Mouse (Mus musculus): Measurements from ENCODE around the gene Sardh. TPM values are rescaled to one million over a fixed set of nuclear protein-coding genes. Genes with fewer than 3 reads are reported as not detected.

The Sardh gene
- polyA plus RNA-seq, 1 experiment from 2014 or later: 19.8 TPM

DNA sequence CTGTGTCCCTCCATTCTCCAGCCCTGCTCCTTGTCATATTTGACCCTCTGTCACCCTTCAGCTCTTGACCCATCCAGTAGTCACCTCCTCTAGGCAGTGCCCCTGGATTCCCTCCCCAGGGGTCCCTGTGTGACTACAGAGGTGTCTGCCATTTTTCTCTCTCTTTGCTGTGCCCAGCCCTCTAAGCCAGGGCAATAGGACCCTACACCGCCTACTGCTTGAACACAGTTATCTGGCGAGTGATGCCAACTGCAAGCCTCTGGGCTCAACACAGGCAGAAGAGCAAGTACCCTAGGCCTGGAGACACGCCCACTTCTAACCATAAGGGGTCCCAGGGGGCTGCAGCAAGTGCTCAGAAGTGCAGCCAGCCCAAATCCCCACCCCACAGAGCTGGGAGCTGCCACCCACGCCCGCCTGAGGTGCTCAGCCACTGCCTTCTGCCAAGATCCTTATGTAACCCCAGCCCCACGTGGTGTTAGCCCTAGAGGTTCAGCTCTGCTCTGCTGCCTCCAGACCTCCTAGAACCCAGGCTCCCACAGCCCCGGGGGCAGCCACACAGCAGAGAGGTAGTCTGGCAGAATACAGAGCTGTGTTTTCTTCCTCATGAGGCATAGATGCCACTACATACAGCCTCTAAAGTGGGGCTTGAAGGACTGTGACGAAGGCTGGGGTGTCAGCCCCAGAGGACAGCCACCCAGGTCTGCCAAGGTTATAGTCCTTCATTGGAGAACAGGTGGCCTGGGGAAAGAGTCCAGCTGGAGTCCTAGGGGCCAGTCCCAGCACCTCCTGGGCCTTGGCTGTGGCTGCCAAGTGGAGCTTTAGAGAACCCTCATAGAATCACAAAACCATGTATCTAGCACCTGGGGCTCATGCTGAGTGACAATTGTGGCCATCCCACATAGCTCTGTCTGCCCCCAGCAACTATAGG, 35.9 kb downstream of the Sardh start:
- WGBS: 73% methylated on average over 8 of the region's 8 CpGs
- no peak overlapping the region for H3K27ac ChIP-seq (ENCODE audit: low read length)
- ATAC-seq (ENCODE audit: insufficient read depth, low FRiP score): no peak
- no peaks in the 10 kb centered on the region for H3K27me3 ChIP-seq (ENCODE audit: control insufficient read depth, insufficient read depth, low read length)
- H3K9ac ChIP-seq (ENCODE audit: low read length): no peak overlapping the region
- H3K4me2 ChIP-seq (ENCODE audit: low read depth, low read length): no peak overlapping the region
- no peaks in the 10 kb centered on the region for H3K9me3 ChIP-seq (replicated peaks; ENCODE audit: control insufficient read depth, low read length)
- no peak overlapping the region for H3K4me3 ChIP-seq (replicated peaks; ENCODE audit: low read length)
- no peaks in the 10 kb centered on the region for H3K4me1 ChIP-seq (ENCODE audit: control insufficient read depth, insufficient read depth, low read length)
- H3K36me3 ChIP-seq (ENCODE audit: control insufficient read depth, insufficient read depth, low read length): no peaks in the 10 kb centered on the region

DNA sequence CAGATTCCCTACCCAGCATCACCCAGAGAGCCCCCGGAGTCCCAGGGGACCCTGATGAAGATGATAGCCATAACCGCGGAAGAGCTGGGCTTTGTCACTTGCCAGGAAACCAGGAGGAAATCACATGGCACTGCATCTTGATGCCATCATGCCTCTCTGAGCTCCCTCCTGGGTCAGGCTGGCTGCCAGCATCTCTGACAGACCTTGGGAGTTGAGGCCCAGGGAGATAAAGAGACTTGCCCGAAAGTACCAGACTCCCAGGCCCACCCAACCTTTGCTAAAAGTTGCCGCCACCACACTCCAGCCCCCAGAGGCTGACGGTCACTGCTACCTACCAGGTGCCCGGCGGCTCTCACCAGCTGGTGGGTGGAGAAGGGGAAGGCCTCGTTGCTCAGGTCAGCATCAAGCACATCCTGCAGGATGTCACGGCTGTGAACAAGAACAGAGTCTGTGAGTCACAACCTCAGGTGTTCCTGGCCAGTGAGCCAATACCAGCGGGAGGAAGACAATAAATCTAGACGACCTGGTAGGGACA, 37.4 kb downstream of the Sardh start:
- Histone ChIP-seq H3K4me1 (ENCODE audit: control insufficient read depth, insufficient read depth, low read length) (peaks cover 9% of the 10 kb centered on the region), H3K27ac (ENCODE audit: low read length) (no peak overlapping the region), H3K9ac (ENCODE audit: low read length) (no peak overlapping the region), H3K4me3 (replicated peaks; ENCODE audit: low read length) (no peak overlapping the region), H3K27me3 (ENCODE audit: control insufficient read depth, insufficient read depth, low read length) (no peaks in the 10 kb centered on the region), H3K36me3 (ENCODE audit: control insufficient read depth, insufficient read depth, low read length) (no peaks in the 10 kb centered on the region), H3K4me2 (ENCODE audit: low read depth, low read length) (no peak overlapping the region), H3K9me3 (replicated peaks; ENCODE audit: control insufficient read depth, low read length) (no peaks in the 10 kb centered on the region)
- WGBS: 78% methylated on average over 12 of the region's 12 CpGs
- ATAC-seq (ENCODE audit: insufficient read depth, low FRiP score): no peak

DNA sequence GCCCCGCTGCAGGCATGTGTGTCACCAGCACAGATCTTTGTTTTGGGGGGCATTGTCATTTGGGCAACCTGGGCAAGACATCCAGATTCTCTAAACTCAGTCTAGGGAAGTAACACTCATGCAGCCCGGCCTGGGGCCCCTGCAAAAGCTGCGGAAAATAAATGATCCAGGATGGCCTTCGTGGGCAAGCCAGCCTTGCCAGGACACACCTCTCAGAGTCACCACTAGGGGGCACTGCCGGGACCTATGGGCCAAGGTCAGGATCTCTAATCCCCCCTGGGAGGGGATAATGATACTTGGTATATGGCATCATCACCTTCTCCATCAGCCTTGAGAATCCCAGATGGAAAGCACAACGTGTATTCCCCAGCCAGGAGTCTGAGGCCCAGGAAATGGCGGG, 37.9 kb downstream of the Sardh start:
- Histone ChIP-seq H3K9ac (ENCODE audit: low read length) (no peak overlapping the region), H3K9me3 (replicated peaks; ENCODE audit: control insufficient read depth, low read length) (no peaks in the 10 kb centered on the region), H3K27me3 (ENCODE audit: control insufficient read depth, insufficient read depth, low read length) (no peaks in the 10 kb centered on the region), H3K36me3 (ENCODE audit: control insufficient read depth, insufficient read depth, low read length) (no peaks in the 10 kb centered on the region), H3K4me2 (ENCODE audit: low read depth, low read length) (no peak overlapping the region), H3K27ac (ENCODE audit: low read length) (no peak overlapping the region), H3K4me3 (replicated peaks; ENCODE audit: low read length) (no peak overlapping the region), H3K4me1 (ENCODE audit: control insufficient read depth, insufficient read depth, low read length) (peaks cover 9% of the 10 kb centered on the region)
- WGBS: 49% methylated on average over 7 of the region's 7 CpGs
- no peak for ATAC-seq (ENCODE audit: insufficient read depth, low FRiP score)

DNA sequence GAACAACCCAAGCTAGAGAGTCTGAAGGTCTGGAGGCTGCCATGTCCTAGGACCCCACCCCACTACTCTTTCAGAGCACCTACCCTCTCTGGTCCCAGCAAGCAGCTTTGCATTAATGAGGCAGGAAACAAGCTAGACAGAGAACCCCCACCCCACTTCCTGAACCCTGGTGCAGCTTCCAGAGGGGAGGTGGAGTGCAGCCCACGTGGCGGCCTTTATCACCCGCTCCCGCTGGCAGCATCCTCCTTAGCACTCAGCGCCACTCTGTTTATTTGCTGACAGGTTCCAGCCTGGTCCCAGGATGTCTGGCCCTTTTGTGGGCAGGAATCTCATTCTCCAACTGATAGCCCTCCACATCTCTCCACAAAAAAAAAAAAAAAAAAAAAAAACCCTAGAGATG, 38.3 kb downstream of the Sardh start:
- 41% methylated on average over 5 of the region's 5 CpGs for WGBS
- Histone ChIP-seq H3K27me3 (ENCODE audit: control insufficient read depth, insufficient read depth, low read length) (no peaks in the 10 kb centered on the region), H3K36me3 (ENCODE audit: control insufficient read depth, insufficient read depth, low read length) (no peaks in the 10 kb centered on the region), H3K27ac (ENCODE audit: low read length) (no peak overlapping the region), H3K4me3 (replicated peaks; ENCODE audit: low read length) (no peak overlapping the region), H3K4me2 (ENCODE audit: low read depth, low read length) (no peak overlapping the region), H3K9me3 (replicated peaks; ENCODE audit: control insufficient read depth, low read length) (no peaks in the 10 kb centered on the region), H3K4me1 (ENCODE audit: control insufficient read depth, insufficient read depth, low read length) (peaks cover 9% of the 10 kb centered on the region), H3K9ac (ENCODE audit: low read length) (no peak overlapping the region)
- no peak for ATAC-seq (ENCODE audit: insufficient read depth, low FRiP score)

DNA sequence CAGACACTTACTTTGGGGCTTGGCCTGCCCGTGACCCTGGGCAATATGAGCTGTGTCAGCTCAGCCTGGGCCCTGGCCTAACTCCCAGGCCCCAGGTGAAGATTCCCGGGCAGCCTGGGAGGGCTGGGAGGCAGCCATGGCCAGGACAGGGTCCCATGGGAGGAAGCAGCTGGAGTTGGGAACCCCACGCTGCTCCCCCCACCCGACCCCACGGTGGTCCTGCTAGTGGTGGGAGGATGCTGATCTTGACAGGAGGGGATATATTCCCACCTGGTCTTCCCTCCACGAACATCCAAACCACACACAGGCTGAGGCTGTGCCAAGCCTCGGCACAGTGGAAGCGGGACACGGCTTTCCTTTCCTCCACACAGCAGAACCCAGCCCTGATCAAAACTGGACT, 38.8 kb downstream of the Sardh start:
- H3K27me3 ChIP-seq (ENCODE audit: control insufficient read depth, insufficient read depth, low read length): no peaks in the 10 kb centered on the region
- no peaks in the 10 kb centered on the region for H3K9me3 ChIP-seq (replicated peaks; ENCODE audit: control insufficient read depth, low read length)
- ATAC-seq (ENCODE audit: insufficient read depth, low FRiP score): no peak
- peaks cover 9% of the 10 kb centered on the region for H3K4me1 ChIP-seq (ENCODE audit: control insufficient read depth, insufficient read depth, low read length)
- no peak overlapping the region for H3K9ac ChIP-seq (ENCODE audit: low read length)
- no peak overlapping the region for H3K27ac ChIP-seq (ENCODE audit: low read length)
- H3K4me2 ChIP-seq (ENCODE audit: low read depth, low read length): no peak overlapping the region
- WGBS: 59% methylated on average over 9 of the region's 9 CpGs
- H3K36me3 ChIP-seq (ENCODE audit: control insufficient read depth, insufficient read depth, low read length): no peaks in the 10 kb centered on the region
- no peak overlapping the region for H3K4me3 ChIP-seq (replicated peaks; ENCODE audit: low read length)

DNA sequence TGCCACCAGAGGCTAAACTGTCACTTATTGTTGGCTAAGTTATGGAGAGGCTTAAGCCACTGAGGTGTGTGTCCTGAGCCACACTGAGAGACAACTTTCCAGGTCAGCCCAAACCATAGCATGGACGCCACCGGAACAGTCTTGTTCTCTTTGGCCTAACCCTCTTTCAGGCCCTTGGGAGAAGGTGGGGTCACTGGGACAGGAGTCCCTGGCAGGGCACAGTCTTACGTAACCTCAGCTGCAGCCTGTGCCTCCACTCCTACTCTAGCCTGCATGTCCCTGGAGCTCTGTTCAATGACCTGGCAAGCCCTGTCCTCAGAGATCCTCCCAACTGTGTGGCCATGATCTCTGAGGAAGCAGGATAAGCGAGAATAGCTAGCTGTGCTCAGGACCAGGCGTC, 41.0 kb downstream of the Sardh start:
- H3K4me1 ChIP-seq (ENCODE audit: control insufficient read depth, insufficient read depth, low read length): peaks cover 9% of the 10 kb centered on the region
- ATAC-seq (ENCODE audit: insufficient read depth, low FRiP score): no peak
- no peaks in the 10 kb centered on the region for H3K27me3 ChIP-seq (ENCODE audit: control insufficient read depth, insufficient read depth, low read length)
- peak overlapping the region; percentile 5; the same call in 1 of the 2 replicates for H3K27ac ChIP-seq (ENCODE audit: low read length)
- H3K4me3 ChIP-seq (replicated peaks; ENCODE audit: low read length): no peak overlapping the region
- H3K4me2 ChIP-seq (ENCODE audit: low read depth, low read length): no peak overlapping the region
- H3K9ac ChIP-seq (ENCODE audit: low read length): no peak overlapping the region
- no peaks in the 10 kb centered on the region for H3K9me3 ChIP-seq (replicated peaks; ENCODE audit: control insufficient read depth, low read length)
- no peaks in the 10 kb centered on the region for H3K36me3 ChIP-seq (ENCODE audit: control insufficient read depth, insufficient read depth, low read length)
- WGBS: 97% methylated on average over 5 of the region's 5 CpGs

DNA sequence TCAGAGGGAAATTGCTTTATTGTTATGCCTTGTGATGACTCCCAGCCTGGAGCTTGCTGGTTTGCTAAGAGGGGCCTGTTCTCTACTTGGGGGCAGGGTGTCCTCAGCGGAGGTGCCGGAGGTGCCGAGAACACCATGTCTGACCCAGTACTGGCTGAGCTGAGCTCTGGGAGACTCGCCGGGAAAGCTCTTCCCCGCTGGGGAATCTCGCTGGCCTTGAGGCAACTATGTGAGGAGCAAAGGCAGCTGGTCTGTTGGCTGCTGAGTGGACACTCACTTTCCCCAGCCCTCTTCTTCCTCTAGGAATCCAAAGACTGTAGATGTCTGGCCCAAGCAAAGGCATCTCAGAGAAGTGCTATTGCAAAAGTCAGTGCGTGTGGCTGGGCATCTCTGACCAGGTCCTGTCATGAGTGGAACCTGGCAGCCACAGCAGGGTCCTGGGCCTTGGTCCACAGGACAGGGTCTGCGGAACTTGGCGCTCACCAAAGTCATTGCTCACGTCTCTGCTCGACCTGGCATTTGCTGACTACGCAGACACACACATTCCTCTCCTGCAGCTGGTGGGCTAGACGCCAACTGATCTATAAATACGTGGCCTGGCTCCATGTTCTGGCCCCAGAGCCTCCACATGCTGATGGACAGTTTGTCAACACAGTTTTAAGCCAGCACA, 41.9 kb downstream of the Sardh start:
- H3K4me3 ChIP-seq (replicated peaks; ENCODE audit: low read length): no peak overlapping the region
- H3K36me3 ChIP-seq (ENCODE audit: control insufficient read depth, insufficient read depth, low read length): no peaks in the 10 kb centered on the region
- peak; percentile 20 for ATAC-seq (ENCODE audit: insufficient read depth, low FRiP score)
- peaks cover 9% of the 10 kb centered on the region for H3K4me1 ChIP-seq (ENCODE audit: control insufficient read depth, insufficient read depth, low read length)
- no peaks in the 10 kb centered on the region for H3K9me3 ChIP-seq (replicated peaks; ENCODE audit: control insufficient read depth, low read length)
- no peak overlapping the region for H3K4me2 ChIP-seq (ENCODE audit: low read depth, low read length)
- no peaks in the 10 kb centered on the region for H3K27me3 ChIP-seq (ENCODE audit: control insufficient read depth, insufficient read depth, low read length)
- 60% methylated on average over 15 of the region's 15 CpGs for whole genome bisulfite sequencing
- H3K9ac ChIP-seq (ENCODE audit: low read length): no peak overlapping the region
- peak overlapping the region; percentile 53 for H3K27ac ChIP-seq (ENCODE audit: low read length)

DNA sequence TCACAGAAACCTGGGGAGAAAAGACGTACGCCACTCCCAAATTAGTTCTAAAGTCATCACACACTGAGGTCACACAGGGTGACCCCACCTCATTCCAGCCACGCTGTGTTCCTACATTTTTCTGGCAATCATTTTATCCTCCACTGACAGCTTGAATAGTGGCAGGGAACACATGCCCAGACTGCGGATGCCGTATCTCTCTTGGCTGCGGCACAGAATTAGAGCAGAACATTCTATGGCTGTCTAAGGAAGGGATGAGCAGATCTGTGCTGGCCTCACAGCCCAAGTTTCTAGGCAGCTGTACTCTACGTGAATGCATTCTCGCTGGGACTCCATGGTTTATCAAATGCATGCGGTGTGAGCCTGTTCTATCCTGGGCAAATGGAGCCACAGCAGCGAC, 42.5 kb downstream of the Sardh start:
- H3K27me3 ChIP-seq (ENCODE audit: control insufficient read depth, insufficient read depth, low read length): no peaks in the 10 kb centered on the region
- H3K36me3 ChIP-seq (ENCODE audit: control insufficient read depth, insufficient read depth, low read length): no peaks in the 10 kb centered on the region
- no peak overlapping the region for H3K4me2 ChIP-seq (ENCODE audit: low read depth, low read length)
- peaks cover 9% of the 10 kb centered on the region for H3K4me1 ChIP-seq (ENCODE audit: control insufficient read depth, insufficient read depth, low read length)
- WGBS: 60% methylated on average over 10 of the region's 10 CpGs
- no peak for ATAC-seq (ENCODE audit: insufficient read depth, low FRiP score)
- H3K27ac ChIP-seq (ENCODE audit: low read length): peak overlapping the region; percentile 53
- no peak overlapping the region for H3K4me3 ChIP-seq (replicated peaks; ENCODE audit: low read length)
- no peaks in the 10 kb centered on the region for H3K9me3 ChIP-seq (replicated peaks; ENCODE audit: control insufficient read depth, low read length)
- H3K9ac ChIP-seq (ENCODE audit: low read length): no peak overlapping the region

DNA sequence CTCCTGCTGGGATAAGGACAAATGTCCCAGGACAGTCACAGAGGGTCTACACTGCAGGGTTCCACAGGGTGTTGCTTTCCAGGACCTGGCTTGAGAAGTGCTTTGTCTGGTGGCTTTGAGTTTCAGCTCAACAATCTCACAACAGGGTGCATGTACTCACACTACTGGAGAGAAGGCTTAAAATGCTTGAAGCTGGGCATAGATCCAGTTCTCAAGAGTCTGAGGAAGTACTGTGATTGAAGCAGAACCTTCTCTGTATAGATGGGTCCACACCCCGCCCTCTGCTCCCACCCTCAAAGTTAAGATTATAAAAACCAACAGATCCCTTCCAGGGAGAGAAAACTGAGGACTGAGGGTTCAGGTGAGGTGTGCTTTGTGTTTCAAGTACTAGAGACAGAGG, 47.6 kb downstream of the Sardh start:
- Histone ChIP-seq H3K4me1 (ENCODE audit: control insufficient read depth, insufficient read depth, low read length) (0 out of 2 replicates have a peak, but pooled peaks cover 3% of the 10 kb centered on the region), H3K4me2 (ENCODE audit: low read depth, low read length) (no peak overlapping the region), H3K36me3 (ENCODE audit: control insufficient read depth, insufficient read depth, low read length) (no peaks in the 10 kb centered on the region), H3K4me3 (replicated peaks; ENCODE audit: low read length) (no peak overlapping the region), H3K9me3 (replicated peaks; ENCODE audit: control insufficient read depth, low read length) (no peaks in the 10 kb centered on the region), H3K27ac (ENCODE audit: low read length) (no peak overlapping the region), H3K27me3 (ENCODE audit: control insufficient read depth, insufficient read depth, low read length) (no peaks in the 10 kb centered on the region), H3K9ac (ENCODE audit: low read length) (no peak overlapping the region)
- 58% methylated on average over 1 of the region's 1 CpGs for WGBS
- ATAC-seq (ENCODE audit: insufficient read depth, low FRiP score): no peak

All from stomach, embryonic 16.5 days (tissue).